Mouse (Mus musculus): Measurements from ENCODE around the gene Junb.

The Junb gene

GRCm38 (mm10) chr8:84978248-84978940 lies at the start of gene Junb:
Gene Junb, minus strand, starts transcription at chr8:84978718.
- DNase-seq (ENCODE audit: low read depth, low spot score) = peak; percentile 99

- DNase-seq (ENCODE audit: low read depth, low spot score) = peak; percentile 39
These were observed 49.4 kb upstream of the Junb start for GRCm38 (mm10) chr8:85027922-85028321.

DNA sequence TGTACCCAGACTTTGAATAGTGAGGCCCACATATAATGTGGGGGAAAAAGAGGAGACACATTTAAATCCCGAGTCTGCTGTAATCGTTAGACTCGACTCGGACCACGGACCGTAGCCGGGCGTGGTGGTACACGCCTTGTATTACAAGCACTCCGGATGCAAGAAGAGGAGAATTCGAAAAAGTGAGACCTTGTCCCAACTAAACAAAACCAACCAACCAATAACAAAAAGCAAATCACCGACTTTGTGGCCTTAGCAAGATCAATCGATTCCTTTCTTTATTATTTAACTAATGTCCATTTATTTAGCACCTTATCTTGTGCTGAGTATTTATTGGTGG lies 49.0 kb upstream of the Junb start:
- DNase-seq (ENCODE audit: low read depth, low spot score) = no peak

- peak; percentile 95 for DNase-seq (ENCODE audit: low read depth, low spot score)
These were observed 48.4 kb upstream of the Junb start, which contains the start of gene Trir for GRCm38 (mm10) chr8:85026670-85027515. Gene Trir, plus strand, starts transcription at chr8:85026823.

DNA sequence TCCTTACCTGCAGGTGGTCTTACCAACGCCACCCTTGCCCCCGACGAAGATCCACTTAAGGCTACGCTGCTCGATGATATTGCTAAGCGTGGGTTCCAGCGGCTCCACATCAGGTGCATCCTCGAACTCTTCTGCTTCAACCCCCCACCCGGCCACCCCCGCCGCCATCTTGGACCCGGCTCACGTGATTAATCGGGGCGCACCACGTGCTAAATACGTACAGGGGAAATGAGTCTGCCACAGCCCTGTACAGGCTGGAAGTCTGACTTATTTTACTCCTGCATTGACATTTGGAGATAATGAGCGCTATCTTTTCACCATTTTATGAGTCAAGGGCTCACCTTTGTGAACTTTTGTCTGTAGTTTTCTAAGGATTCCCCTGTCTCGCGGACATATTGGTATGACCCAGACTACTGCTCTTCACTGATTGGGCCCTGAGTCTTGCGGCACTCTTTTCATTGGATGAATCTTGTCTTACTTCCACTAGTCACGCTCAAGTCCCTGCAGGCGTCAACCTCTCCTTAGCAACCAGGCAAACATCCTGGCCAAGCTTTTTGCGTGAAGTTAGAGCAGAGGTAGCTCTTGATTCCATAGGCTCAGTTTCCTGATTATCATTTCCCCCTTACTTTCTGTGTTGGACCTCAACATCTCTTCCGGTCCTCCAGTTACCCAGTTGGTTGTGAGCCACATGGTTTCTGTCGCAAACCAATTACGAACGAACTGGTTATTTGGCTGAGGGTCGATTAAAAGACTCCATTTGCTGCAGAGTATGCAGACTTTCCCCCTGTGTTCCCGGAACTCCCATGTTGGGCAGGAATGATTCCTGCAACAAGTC lies 46.8 kb upstream of the Junb start, which contains the start of gene Asna1:
TSS of gene Asna1 (minus strand) at position 184 of the 835 bp plus-strand sequence.
- peak; percentile 94 for DNase-seq (ENCODE audit: low read depth, low spot score)

GRCm38 (mm10) chr8:85023846-85024245 lies 45.3 kb upstream of the Junb start:
- DNase-seq (ENCODE audit: low read depth, low spot score) = no peak

DNA sequence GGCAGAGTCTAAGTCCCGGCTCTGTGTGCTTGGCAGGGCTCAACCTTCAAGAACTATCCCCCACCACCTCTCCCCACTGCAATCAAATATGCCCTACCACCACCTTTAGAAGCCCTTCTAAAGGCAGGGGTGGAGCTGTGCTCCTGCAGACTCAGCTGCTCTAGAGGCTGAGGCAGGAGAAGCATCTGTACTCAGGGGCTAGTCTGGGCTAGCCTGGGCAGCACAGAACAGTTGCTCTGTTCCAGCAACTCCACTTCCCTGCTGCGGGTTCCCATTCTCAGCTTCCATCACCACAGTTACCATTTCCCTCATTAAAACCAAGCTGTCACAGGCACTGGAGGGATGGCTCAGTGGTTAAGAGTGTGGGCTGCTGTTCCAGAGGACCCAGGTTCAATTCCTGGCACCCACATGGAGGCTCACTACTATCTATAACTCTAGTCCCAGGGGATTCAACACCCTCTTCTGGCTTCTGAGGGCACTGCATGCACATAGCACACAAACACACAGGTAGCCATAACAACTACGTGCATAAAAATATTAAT lies 43.1 kb upstream of the Junb start:
- DNase-seq (ENCODE audit: low read depth, low spot score) = no peak

DNA sequence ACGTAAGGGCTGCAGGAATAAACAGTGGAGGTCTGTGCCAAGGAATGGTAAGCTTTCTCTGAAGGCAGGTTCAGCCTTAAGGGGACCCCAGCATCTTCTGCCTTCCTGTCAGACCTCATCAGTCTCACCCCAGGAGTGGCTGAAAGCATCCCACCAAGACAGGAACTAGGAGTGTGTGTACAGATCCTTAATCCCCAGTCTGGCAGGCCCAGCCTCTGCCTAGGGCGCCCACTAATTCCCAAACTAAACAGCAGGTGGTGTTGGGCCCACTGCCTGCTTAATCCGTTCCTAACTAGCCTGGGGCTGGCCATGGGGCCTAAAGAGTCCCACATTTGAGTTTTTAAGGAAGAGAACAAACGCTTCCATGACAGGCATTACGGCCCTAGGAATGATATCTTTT lies 38.7 kb upstream of the Junb start:
- no peak for DNase-seq (ENCODE audit: low read depth, low spot score)

DNA sequence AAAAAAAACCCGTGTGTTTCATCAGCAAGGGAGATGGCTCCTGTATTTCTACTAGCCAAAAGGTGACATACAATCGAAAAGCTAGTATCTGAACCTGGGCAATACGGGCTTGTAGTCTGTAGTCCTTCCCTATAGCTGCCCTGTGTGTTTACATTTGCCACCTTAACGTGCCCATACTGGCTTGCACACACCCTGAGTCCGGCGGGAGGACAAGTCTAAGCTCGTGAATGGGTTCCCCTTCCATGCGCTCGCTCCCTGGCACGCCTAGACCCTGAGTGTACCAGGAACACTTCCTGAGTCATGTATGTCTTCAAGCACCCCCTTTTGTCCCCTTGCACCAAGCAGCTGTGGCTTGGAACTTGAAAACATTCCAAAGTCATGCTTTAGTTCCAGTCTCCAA lies 38.2 kb upstream of the Junb start:
- no peak for DNase-seq (ENCODE audit: low read depth, low spot score)

- DNase-seq (ENCODE audit: low read depth, low spot score) = no peak
These were observed 35.9 kb upstream of the Junb start, which contains the start of gene Best2 for GRCm38 (mm10) chr8:85014431-85014830. Gene Best2, minus strand, starts transcription at chr8:85014531.

DNA sequence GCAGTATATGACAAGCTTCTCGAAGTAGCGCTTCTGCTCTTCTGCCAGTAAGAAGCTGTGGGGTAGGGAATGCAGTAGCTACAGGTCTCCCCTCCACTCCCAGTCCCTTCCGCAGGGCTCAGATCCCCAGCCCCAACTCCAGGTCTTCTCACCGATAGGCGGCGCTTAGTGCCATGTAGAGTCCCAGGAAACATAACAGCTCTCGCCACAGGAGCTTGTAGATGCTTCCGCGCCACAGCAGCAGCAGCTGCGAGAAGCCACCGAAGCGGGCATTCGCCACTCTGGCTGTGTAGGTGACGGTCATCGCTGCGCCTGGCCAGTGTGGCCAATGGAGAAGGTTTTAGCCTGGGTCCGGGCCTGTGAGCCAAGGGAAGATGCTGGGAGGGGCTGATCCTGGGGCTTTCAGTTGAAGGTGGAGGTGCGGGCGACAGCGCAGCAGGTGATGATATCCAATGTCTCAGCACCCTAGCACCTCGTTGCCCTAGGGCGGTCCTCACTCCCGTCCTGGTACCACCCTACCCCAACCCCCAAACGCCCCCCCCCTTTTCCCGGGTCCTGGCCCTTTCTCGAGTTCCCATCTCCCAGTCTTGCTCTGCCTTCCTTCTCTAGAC lies 34.8 kb upstream of the Junb start:
- DNase-seq (ENCODE audit: low read depth, low spot score) = peak; percentile 90

GRCm38 (mm10) chr8:85011242-85011641 lies 32.7 kb upstream of the Junb start:
- DNase-seq (ENCODE audit: low read depth, low spot score) = no peak

DNA sequence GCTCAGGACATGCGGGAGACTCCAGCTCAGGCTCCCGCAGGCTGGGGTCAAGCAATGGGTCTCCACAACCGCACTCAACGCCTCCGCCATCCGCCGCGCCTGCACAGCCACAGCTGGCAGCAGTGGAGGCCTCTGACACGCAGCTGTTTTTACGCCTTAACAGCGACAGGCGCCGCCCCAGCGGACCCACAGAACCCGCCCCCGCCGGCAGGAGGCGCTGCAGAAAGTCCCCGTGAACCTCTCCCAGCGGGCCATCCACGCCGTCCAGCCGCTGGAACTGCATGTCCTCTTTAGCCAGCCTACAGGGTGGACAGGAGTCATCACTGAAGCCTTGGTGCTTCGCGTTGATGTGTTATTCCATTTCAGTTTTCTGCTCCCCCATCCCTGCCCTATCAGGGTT lies 29.2 kb upstream of the Junb start:
- peak; percentile 67 for DNase-seq (ENCODE audit: low read depth, low spot score)

DNA sequence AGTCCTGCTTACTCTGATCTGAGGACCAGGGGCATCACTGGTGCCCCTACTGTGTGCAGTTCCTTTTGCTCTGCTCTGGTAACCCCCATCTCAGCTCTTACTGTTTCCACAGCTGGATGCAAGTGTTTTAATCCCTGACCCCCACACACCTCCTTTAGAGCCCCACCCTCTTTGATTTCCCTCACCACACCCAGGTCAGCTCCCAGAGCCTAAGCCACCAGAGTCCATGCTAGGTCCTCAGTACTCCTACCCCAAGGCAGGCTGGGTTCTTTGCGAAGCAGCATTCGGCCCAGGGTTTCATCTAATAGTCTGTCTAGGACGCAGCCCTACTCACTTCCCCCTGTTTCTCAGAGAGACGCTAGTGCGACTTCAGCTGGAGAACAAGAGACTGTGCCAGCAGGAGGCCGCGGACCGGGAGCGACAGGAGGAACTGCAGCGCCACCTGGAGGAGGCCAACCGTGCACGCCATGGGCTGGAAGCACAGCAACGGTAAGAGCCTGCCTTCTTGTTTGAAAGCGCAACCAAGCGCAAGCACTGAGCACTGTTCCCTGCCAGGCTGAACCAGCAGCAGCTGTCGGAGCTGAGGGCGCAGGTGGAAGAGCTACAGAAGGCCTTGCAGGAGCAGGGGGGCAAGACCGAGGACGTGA lies 19.3 kb upstream of the Junb start:
- peak; percentile 95 for DNase-seq (ENCODE audit: low read depth, low spot score)

DNA sequence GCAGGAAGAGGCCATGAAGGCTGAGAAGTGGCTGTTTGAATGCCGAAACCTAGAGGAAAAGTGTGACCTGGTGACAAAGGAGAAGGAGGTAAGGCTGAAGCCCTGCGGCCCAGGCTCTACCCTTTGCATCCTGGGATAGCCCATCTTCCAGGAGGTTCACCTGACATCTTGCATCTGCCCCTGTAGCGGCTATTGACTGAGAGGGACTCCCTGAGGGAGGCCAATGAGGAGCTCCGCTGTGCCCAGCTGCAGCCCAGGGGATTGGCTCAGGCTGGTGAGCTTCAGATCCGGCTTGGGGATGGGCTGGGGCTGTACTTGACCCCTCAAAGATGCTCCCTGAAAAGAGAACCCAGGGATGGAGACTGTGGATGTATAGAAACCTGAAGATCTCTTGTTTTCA lies 18.5 kb upstream of the Junb start:
- no peak for DNase-seq (ENCODE audit: low read depth, low spot score)

DNA sequence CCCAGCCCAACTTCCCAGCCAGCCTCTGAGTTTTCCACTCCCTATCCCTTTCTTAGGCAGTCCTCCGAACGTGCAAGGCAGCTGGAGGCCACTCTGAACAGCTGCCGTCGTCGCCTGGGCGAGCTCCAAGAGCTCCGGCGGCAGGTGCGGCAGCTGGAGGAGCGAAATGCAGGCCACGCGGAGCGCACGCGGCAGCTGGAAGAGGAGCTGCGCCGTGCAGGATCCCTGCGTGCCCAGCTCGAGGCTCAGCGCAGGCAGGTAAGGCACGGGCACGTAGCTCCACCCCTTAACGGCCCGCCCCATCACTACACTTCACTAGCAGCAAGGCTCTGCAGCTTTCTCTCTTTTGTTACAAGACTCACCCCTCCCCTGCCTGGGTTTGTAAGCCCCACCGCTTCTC lies 17.2 kb upstream of the Junb start:
- DNase-seq (ENCODE audit: low read depth, low spot score) = no peak

DNA sequence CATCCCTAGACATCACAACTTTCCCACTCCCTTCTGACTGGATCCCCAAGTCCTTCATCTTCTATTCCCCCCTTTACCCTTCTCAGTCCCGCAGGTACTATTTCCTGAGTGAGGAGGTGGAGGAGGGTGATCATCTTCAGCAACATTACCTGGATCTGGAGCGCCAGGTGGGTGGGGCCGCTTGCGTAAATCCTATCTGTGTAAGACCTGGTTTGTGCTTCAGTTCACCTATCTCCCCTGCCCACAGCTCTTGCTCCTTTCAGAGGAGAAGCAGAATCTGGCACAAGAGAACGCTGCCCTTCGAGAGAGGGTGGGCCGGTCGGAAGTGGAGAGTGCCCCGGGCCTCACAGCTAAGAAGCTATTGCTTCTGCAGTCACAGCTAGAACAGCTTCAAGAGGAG lies 15.9 kb upstream of the Junb start:
- no peak for DNase-seq (ENCODE audit: low read depth, low spot score)

DNA sequence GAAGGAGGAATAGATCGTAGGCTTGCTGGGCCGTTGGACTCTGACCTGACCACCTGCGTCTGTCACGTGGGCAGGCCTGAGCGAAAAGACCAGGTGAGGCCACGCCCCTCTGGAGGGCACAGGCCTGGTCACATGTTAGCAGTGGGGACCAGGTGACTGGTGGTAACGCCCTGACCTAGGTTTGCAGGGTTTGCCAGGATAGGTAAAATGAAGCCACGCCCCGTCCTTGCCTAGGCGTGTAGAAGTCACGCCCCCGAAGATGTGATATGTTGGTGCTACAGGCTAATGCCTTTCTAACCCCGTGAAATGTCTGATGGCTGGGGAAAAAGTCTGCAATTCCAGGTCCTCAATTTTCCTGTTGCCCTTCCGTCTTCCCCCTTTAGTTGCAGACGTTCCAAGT lies 12.3 kb upstream of the Junb start:
- DNase-seq (ENCODE audit: low read depth, low spot score) = peak; percentile 75

- DNase-seq (ENCODE audit: low read depth, low spot score) = peak; percentile 100
These were observed 11.8 kb upstream of the Junb start, which contains the start of gene Hook2 for GRCm38 (mm10) chr8:84990349-84990748. Gene Hook2, plus strand, starts transcription at chr8:84990603.

DNA sequence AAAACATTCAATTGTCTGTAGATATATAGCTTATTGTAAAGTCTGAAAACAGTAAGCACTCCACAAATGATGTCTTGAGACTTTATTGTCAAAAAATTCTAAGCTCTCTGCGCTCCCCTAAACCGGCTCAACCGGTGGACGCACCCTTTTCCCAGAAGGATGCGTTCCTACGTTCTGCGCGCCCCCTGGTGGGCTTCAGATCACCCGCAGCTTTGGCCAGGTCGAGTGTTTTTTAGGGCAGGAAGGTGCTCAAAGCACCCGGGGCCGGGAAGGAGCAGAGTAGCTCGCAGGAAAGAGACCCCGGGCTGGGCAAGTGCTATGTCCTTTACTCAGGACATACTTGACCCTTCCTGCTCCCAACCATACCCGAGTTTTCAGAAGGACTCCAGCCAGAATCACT lies 11.3 kb upstream of the Junb start:
- peak; percentile 94 for DNase-seq (ENCODE audit: low read depth, low spot score)

GRCm38 (mm10) chr8:84989311-84989731 lies 10.8 kb upstream of the Junb start:
- DNase-seq (ENCODE audit: low read depth, low spot score) = peak; percentile 41

Data from CD4-positive, CD25-positive, alpha-beta regulatory T cell, adult 2 months (primary cell).